Mouse (Mus musculus) kidney, embryonic 16.5 days (tissue): Measurements from ENCODE around the gene Eif6. TPM values are rescaled to one million over a fixed set of nuclear protein-coding genes. Genes with fewer than 3 reads are reported as not detected.

Source experiments
- ATAC-seq: fragments of 200-750 bp; cut with Nextera tagmentation; 2 replicates; pipeline ENCODE4 v1.8.0; 2017; ENCODE audit warnings: moderate TSS enrichment; ENCODE audit not compliant: low FRiP score, low TSS enrichment
- H3K27ac ChIP-seq: fragments of 300-500 bp; sonication (generic); 2 replicates; pipeline ENCODE4 v1.5.1; 2014; ENCODE audit warnings: low read length
- H3K27me3 ChIP-seq: fragments of 300-500 bp; sonication (generic); 2 replicates; pipeline ENCODE4 v1.6.1; 2014; ENCODE audit warnings: low read length, control low read depth, mixed read lengths; ENCODE audit not compliant: insufficient read depth
- H3K36me3 ChIP-seq: fragments of 300-500 bp; sonication (generic); 2 replicates; pipeline ENCODE4 v1.6.1; 2014; ENCODE audit warnings: low read length, control low read depth, mixed read lengths; ENCODE audit not compliant: insufficient read depth
- H3K4me1 ChIP-seq: fragments of 300-500 bp; sonication (generic); 2 replicates; pipeline ENCODE4 v1.6.1; 2014; ENCODE audit warnings: low read length, control low read depth, mixed read lengths; ENCODE audit not compliant: insufficient read depth
- H3K4me2 ChIP-seq: fragments of 300-500 bp; sonication (generic); replicated peaks from 2 replicates; pipeline ENCODE4 v1.6.1; 2014; ENCODE audit warnings: low read depth, low read length
- H3K4me3 ChIP-seq: fragments of 300-500 bp; sonication (generic); 2 replicates; pipeline ENCODE4 v1.5.1; 2014; ENCODE audit warnings: mild to moderate bottlenecking, low read length
- H3K9ac ChIP-seq: fragments of 300-500 bp; sonication (generic); replicated peaks from 2 replicates; pipeline ENCODE4 v1.6.1; 2014; ENCODE audit warnings: low read length
- H3K9me3 ChIP-seq: fragments of 300-500 bp; sonication (generic); 2 replicates; pipeline ENCODE4 v1.6.1; 2016; ENCODE audit warnings: low read length, control low read depth
- WGBS: fragments of 180-500 bp; shearing (Covaris S2); extraction: QIAGEN DNeasy Blood & Tissue Kit; methylation state at CpG from one replicate; pipeline ENCODE4 v1.1.7; 2014; 5-methylcytosine and 5-hydroxymethylcytosine counted together
- polyA plus RNA-seq: library from polyadenylated mRNA; unstranded; fragments of >200 nt; fragmentation: Nextera tagmentation; extraction: Ambion mirVana; gene quantifications from 2 replicates; pipeline ENCODE4 v1.2.1, GENCODE M21; 2015

Eif6 gene
- 216 and 233 TPM in 2 replicates for polyA plus RNA-seq

DNA sequence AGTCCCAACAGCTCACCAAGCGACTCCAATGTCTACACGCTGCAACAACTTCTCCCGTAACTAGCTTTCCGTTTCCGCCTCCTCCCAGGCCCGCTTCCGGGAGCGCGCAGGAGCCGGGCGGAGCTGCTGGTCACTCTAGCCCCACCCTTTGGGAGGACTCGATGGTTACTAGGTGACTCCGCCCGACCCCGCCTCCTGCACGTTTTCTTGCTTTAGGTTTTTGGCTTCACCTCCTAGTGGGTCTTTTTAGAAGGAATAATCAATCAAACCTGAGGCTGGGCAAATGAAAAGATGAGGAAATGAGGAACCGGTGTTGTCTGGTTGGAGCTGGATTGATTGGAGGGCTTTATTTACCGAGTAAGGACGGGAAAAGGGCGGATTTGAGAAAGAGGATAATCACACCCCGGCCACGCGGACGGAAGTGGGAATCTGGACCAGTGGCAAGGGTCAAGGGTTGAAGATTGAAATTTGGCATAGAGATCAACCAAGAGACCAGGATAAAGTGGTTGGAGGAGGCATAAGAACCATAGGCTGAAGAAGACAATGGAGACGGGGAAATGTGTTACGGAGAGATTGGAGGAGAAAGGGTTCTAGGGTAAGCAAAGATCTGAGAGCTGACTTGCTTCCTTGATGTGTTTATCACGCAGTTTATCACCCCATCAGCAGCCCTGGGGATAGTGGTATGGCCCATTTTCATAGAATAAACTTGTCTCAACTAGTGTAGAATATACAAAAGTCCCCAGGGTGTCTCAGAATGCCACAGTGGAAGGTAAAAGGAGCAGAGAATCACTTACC, at the start of gene Eif6:
Eif6 (minus strand) TSS at position 296 of the 795 bp plus-strand sequence.
- Histone ChIP-seq H3K36me3 (peaks cover 23% of the 10 kb centered on the region), H3K9ac (peak within 1 kb of the TSS; percentile 88), H3K4me3 (peak within 1 kb of the TSS; percentile 89), H3K4me1 (peaks cover 18% of the 10 kb centered on the region), H3K27ac (peak within 1 kb of the TSS; percentile 87), H3K27me3 (no peaks in the 10 kb centered on the region), H3K9me3 (no peaks in the 10 kb centered on the region), H3K4me2 (peak within 1 kb of the TSS; percentile 62)
- peak; percentile 96 for ATAC-seq
- WGBS: 2% methylated on average over 27 of the region's 27 CpGs

DNA sequence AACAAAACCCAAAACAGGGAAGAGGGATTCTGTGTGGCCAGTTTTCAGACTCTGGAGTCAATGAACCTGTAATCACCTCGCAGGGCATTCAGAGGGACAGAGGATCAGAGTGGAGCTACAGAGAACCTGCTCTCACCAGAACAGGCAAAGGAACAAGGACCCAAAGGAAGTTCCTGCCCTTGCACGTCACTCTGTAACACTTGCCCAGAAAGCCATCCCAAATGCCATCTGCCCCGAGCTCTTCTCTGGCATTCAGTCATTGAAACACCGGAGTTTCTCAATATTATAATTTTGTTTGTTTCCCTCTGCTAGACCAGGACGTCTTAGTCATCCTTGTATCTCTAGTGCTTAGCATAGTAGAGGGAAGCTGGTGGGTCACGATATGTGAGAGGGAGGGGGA, 46.9 kb upstream of the Eif6 start:
- Histone ChIP-seq H3K4me3 (no peak overlapping the region), H3K4me2 (no peak overlapping the region), H3K4me1 (no peaks in the 10 kb centered on the region), H3K9me3 (no peaks in the 10 kb centered on the region), H3K9ac (no peak overlapping the region), H3K27ac (no peak overlapping the region), H3K27me3 (no peaks in the 10 kb centered on the region), H3K36me3 (peaks cover 13% of the 10 kb centered on the region; the same call in 1 of the 2 replicates)
- no peak for ATAC-seq
- 66% methylated on average over 6 of the region's 6 CpGs for WGBS

DNA sequence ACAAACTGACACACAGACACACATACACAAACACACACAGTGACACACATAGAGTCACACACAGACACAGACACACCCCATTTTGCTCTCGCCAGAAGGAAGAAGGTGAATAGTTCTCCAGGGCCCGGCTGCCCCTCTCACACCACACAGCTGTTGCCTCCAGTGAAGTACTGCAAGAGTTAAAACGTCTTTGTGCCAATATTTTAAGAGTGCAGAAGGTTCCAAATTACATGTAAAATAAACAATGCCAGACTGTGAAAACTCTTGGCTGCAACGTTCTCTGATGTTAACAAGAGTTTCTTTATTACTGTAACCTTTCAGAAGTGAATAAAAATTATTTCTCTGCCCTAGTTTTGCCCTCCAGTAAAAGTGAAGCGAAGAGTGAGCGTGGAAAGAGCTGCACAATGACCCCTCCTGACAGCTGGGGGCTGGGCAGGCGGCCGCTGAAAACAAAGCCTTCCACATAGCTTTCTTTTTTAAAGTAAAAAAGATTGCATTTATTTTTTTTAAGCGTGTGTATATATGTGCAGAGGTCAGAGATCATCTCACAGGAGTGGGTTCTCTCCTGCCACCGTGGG, 46.3 kb upstream of the Eif6 start:
- WGBS: 33% methylated on average over 10 of the region's 10 CpGs
- no peak for ATAC-seq
- Histone ChIP-seq H3K9ac (no peak overlapping the region), H3K4me1 (no peaks in the 10 kb centered on the region), H3K36me3 (peaks cover 16% of the 10 kb centered on the region; the same call in 1 of the 2 replicates), H3K4me3 (no peak overlapping the region), H3K27ac (no peak overlapping the region), H3K9me3 (no peaks in the 10 kb centered on the region), H3K27me3 (no peaks in the 10 kb centered on the region), H3K4me2 (no peak overlapping the region)

DNA sequence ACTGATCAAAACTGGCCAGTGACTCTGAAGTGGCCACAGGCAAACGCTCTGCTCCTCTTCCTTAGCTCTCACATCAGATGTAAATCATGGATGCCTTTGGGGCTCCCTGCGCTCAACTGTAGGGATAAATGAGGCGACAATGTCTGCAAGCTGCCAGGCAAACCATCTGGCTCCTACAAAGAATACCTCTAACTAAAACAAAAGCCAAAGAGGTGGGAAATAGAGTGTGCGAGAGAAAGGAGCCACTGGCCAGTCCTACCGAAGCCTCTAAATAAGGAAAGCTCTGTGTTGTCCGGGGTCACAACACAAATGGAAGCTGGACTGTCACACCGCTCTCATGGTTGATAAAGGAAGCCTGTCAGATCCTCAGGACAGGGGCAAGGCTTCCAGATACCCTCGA, 45.8 kb upstream of the Eif6 start:
- Histone ChIP-seq H3K9ac (no peak overlapping the region), H3K4me3 (no peak overlapping the region), H3K4me1 (no peaks in the 10 kb centered on the region), H3K9me3 (no peaks in the 10 kb centered on the region), H3K27me3 (no peaks in the 10 kb centered on the region), H3K4me2 (no peak overlapping the region), H3K27ac (no peak overlapping the region), H3K36me3 (peaks cover 16% of the 10 kb centered on the region; the same call in 1 of the 2 replicates)
- no peak for ATAC-seq
- 56% methylated on average over 8 of the region's 8 CpGs for WGBS

DNA sequence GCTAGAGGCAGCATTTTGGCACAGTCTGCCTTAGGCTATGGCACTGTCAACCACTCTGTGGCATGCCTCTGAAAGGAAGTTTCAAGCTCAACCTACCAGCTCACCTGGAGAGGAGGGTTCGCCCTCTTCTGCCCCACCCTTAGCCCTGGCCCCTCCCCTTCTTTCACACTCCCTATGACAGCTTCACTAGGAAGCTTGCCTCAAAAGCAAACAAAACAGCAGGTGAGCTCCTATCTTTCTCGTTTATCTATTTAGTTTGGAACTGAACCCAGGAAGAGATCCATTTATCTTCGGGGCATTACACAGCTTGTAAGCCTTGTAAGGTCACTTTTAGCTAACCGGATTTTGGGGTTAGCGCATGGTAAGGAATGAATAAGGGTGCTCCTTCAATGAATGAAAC, 43.0 kb upstream of the Eif6 start:
- no peak overlapping the region for H3K4me2 ChIP-seq
- H3K9ac ChIP-seq: no peak overlapping the region

DNA sequence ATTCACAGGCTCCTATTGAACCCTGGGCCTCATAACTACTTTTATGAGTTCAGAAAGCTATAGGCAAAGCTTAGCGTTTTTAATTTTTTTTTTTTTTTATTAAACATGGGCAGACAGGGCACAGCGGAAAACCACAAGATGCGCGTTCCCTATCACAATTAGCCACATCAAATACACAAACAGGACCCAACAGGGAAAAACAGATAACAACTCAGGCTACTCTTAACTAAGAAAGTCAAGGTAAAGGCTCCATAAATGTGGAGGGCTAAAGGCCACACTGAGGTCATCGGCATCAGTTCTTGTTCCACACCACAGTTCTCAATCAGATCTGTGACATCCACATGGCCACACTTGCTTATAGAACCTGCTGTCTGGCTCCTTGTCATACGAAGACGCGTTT, 41.6 kb upstream of the Eif6 start:
- ATAC-seq: no peak
- peaks cover 9% of the 10 kb centered on the region; the same call in 1 of the 2 replicates for H3K4me1 ChIP-seq
- WGBS: 97% methylated on average over 8 of the region's 8 CpGs
- H3K4me2 ChIP-seq: no peak overlapping the region
- no peak overlapping the region for H3K4me3 ChIP-seq
- H3K9me3 ChIP-seq: no peaks in the 10 kb centered on the region
- H3K36me3 ChIP-seq: peaks cover 3% of the 10 kb centered on the region; the same call in 1 of the 2 replicates
- no peak overlapping the region for H3K27ac ChIP-seq
- H3K9ac ChIP-seq: no peak overlapping the region
- no peaks in the 10 kb centered on the region for H3K27me3 ChIP-seq

More for the DNA sequence above, 43.0 kb upstream of the Eif6 start:
- no peak overlapping the region for H3K27ac ChIP-seq
- ATAC-seq: no peak
- no peaks in the 10 kb centered on the region for H3K9me3 ChIP-seq
- WGBS: 63% methylated on average over 5 of the region's 5 CpGs
- peaks cover 7% of the 10 kb centered on the region; the same call in 1 of the 2 replicates for H3K36me3 ChIP-seq
- H3K4me3 ChIP-seq: no peak overlapping the region
- H3K27me3 ChIP-seq: no peaks in the 10 kb centered on the region
- H3K4me1 ChIP-seq: no peaks in the 10 kb centered on the region

DNA sequence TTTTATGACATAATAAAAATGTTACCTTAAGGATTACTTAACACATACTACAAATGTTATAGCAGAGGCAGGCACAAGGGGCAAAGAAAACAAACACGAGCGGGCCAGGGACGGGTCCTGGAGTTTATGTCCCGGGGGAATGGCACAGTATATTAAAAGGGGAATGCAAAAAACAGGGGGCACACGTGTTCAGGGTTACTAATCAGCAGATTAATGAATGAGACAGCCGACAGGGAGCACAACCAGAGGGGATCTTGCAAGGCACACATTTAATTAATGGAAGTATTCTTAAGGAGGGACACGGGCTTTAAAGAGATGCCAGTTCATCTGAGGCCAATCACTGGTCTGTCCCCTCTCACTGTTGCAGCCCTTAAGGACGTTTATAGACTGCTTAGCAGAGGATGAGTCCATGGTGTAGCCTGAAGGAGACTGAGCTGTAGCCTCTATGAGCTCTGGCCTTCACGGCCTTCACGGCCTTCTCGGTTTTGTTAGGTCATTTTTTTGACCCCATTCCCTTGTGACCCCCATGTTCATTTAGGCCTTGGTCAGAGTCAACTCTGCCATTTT, 36.7 kb upstream of the Eif6 start:
- H3K9ac ChIP-seq: no peak overlapping the region
- WGBS: 18% methylated on average over 11 of the region's 11 CpGs
- H3K27me3 ChIP-seq: no peaks in the 10 kb centered on the region
- H3K4me3 ChIP-seq: no peak overlapping the region
- peak; percentile 80 for ATAC-seq
- 0 out of 2 replicates have a peak overlapping the region, but pooled peaks have one; percentile 19 for H3K4me2 ChIP-seq
- peaks cover 10% of the 10 kb centered on the region for H3K36me3 ChIP-seq
- H3K9me3 ChIP-seq: 0 out of 2 replicates have a peak, but pooled peaks cover 3% of the 10 kb centered on the region
- peak overlapping the region; percentile 51; the same call in 1 of the 2 replicates for H3K27ac ChIP-seq
- H3K4me1 ChIP-seq: peaks cover 20% of the 10 kb centered on the region

DNA sequence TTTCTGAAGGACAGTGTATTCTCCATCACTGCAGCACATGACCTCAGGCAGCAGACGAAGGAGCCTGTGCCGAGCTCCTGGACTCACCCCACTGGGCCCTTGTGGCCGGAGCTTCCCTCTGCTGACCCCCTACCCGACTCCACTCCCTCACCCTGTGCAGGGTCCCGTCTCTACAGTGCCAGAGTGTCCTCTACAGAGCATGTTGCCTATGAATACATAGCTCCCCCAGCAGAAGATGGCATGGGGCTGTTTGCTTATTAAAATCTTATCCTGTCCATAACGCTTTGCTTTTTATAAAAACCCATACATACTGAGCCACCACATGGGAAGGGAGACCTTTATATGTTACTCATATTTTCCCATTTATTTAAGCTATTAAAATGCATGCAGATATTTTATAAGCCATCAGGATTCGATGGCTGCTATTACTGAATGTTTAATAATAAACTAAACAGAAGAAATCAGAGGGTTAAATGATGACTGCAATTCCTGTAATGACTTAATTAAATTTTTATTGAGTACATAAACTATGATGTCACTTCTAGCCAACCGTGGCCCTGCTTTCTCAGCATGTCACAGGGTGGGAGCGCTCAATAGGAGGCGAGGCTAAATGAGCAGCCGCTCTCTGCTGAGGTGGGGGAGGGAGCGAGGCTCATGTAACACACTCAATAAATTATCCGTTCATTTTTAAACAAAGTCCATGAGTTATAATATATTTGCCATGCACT, 36.0 kb upstream of the Eif6 start:
- H3K27ac ChIP-seq: no peak overlapping the region
- 0 out of 2 replicates have a peak overlapping the region, but pooled peaks have one; percentile 19 for H3K4me2 ChIP-seq
- no peak overlapping the region for H3K4me3 ChIP-seq
- H3K36me3 ChIP-seq: peaks cover 9% of the 10 kb centered on the region
- no peak overlapping the region for H3K9ac ChIP-seq
- ATAC-seq: peak; percentile 94
- H3K27me3 ChIP-seq: no peaks in the 10 kb centered on the region
- 0 out of 2 replicates have a peak, but pooled peaks cover 3% of the 10 kb centered on the region for H3K9me3 ChIP-seq
- peaks cover 20% of the 10 kb centered on the region for H3K4me1 ChIP-seq
- whole genome bisulfite sequencing: 35% methylated on average over 13 of the region's 13 CpGs

DNA sequence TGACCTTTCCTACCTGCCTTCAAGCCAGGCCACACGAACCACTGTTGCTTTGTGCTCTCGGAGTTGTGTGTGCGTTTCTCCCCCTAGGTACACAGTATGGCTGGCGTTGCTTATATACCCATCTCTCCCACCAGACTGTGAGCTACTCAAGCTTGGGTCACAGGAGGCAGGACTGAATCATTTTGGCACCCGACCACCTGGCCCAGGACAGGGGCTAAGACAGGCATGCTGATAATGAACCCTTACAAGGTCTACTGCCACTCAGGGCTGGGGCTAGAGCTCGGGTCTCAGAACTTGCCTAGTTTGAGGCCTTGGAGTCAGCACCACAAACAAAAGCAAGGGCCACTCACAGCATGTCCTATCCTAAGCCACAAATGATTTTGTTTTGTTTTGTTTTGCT, 34.9 kb upstream of the Eif6 start:
- Histone ChIP-seq H3K36me3 (peaks cover 15% of the 10 kb centered on the region), H3K27ac (no peak overlapping the region), H3K4me1 (peaks cover 20% of the 10 kb centered on the region), H3K9ac (no peak overlapping the region), H3K27me3 (no peaks in the 10 kb centered on the region), H3K4me3 (no peak overlapping the region), H3K9me3 (0 out of 2 replicates have a peak, but pooled peaks cover 3% of the 10 kb centered on the region), H3K4me2 (no peak overlapping the region)
- no peak for ATAC-seq
- WGBS: 85% methylated on average over 6 of the region's 6 CpGs
